Mouse (Mus musculus) intestine, embryonic 16.5 days (tissue): ENCODE data around the gene Gabarapl1. TPM values are rescaled to one million over a fixed set of nuclear protein-coding genes. Genes with fewer than 3 reads are reported as not detected.

Source experiments
- ATAC-seq: fragments of 200-750 bp; cut with Nextera tagmentation; 2 replicates; pipeline ENCODE4 v1.8.0; 2017; ENCODE audit warnings: moderate TSS enrichment, moderate library complexity
- H3K27ac ChIP-seq: fragments of 300-500 bp; sonication (generic); 2 replicates; pipeline ENCODE4 v1.5.1; 2014; ENCODE audit warnings: mild to moderate bottlenecking, low read length
- H3K27me3 ChIP-seq: fragments of 300-500 bp; sonication (generic); replicated peaks from 2 replicates; pipeline ENCODE4 v1.6.1; 2014; ENCODE audit warnings: low read length, control low read depth, mixed read lengths; ENCODE audit not compliant: control insufficient read depth, insufficient read depth
- H3K36me3 ChIP-seq: fragments of 300-500 bp; sonication (generic); 2 replicates; pipeline ENCODE4 v1.6.1; 2014; ENCODE audit warnings: low read length, control low read depth; ENCODE audit not compliant: control insufficient read depth, insufficient read depth
- H3K4me1 ChIP-seq: fragments of 300-500 bp; sonication (generic); 2 replicates; pipeline ENCODE4 v1.6.1; 2014; ENCODE audit warnings: low read length, control low read depth, mixed read lengths; ENCODE audit not compliant: control insufficient read depth, insufficient read depth
- H3K4me2 ChIP-seq: fragments of 300-500 bp; sonication (generic); 2 replicates; pipeline ENCODE4 v1.6.1; 2014; ENCODE audit warnings: low read depth, low read length, control low read depth
- H3K4me3 ChIP-seq: fragments of 300-500 bp; sonication (generic); 2 replicates; pipeline ENCODE4 v1.5.1; 2014; ENCODE audit warnings: mild to moderate bottlenecking, low read length
- H3K9ac ChIP-seq: fragments of 300-500 bp; sonication (generic); 2 replicates; pipeline ENCODE4 v1.6.1; 2014; ENCODE audit warnings: low read depth, low read length
- H3K9me3 ChIP-seq: fragments of 300-500 bp; sonication (generic); 2 replicates; pipeline ENCODE4 v1.6.1; 2016; ENCODE audit warnings: low read length, control low read depth; ENCODE audit not compliant: control insufficient read depth
- WGBS: fragments of 180-500 bp; shearing (Covaris S2); extraction: QIAGEN DNeasy Blood & Tissue Kit; methylation state at CpG from one replicate; pipeline ENCODE4 v1.1.7; 2014; 5-methylcytosine and 5-hydroxymethylcytosine counted together
- polyA plus RNA-seq: library from polyadenylated mRNA; unstranded; fragments of >200 nt; fragmentation: Nextera tagmentation; extraction: Ambion mirVana; gene quantifications from 2 replicates; pipeline ENCODE4 v1.2.1, GENCODE M21; 2015

The Gabarapl1 gene
- polyA plus RNA-seq, 1 experiment from 2014 or later: 37.9 TPM

DNA sequence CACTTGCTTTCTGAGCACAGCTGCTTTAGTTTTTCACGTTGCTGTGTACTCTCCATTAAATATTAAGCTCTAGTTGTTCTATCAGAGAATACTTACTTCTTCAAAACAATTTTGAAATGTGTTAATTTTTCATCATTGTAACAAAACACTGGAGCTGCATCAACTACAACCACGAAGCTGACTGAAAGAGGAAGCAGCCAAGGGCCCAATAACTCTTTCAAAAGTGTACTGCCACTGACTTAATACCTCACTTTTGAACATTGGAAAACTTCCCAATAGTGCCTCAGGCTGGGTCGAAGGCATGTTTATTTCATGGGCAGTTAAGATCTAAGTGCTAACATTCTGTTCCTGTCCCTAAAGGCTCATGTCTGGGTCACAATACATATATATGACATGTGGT lies 15.0 kb downstream of the Gabarapl1 start:
- Histone ChIP-seq H3K9ac (no peak overlapping the region), H3K4me3 (no peak overlapping the region), H3K4me2 (no peak overlapping the region), H3K9me3 (no peaks in the 10 kb centered on the region), H3K27ac (no peak overlapping the region), H3K36me3 (no peaks in the 10 kb centered on the region), H3K27me3 (no peaks in the 10 kb centered on the region), H3K4me1 (no peaks in the 10 kb centered on the region)
- no peak for ATAC-seq
- WGBS: 61% methylated on average over 3 of the region's 3 CpGs

DNA sequence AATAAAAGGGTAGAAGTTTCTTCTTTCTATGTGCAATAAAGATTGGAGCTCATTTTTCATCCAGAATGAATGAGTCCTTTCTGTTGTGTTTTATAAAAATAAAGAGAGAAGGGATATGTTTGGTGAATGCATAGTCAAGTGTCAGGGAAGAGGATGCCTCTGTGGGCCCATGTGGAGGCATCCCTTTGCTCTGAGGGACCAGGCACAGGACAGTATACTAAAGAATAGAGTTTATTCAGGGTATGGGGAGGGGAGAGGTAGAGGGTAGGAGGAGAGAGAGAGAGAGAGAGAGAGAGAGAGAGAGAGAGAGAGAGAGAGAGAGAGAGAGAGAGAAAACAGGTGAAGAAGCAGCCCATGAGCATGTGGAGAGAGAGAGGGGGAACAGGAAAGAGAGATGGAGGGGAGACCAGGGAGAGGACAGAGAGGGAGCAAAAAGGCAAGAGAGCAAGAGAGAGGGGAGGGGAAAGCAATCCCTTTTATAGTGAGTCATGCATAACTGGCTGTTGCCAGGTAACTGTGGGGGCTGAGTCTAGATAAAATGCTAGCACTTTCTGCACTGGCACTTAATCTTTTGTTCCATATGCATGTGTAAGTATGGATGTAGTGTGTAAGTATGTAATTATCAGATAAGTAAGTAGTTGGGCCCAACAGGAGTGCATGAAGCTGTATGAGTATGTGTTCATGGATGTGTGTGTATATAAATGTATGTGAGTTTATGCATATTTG lies 24.5 kb downstream of the Gabarapl1 start:
- no peaks in the 10 kb centered on the region for H3K27me3 ChIP-seq
- H3K36me3 ChIP-seq: no peaks in the 10 kb centered on the region
- no peak overlapping the region for H3K4me2 ChIP-seq
- H3K9ac ChIP-seq: no peak overlapping the region
- H3K9me3 ChIP-seq: no peaks in the 10 kb centered on the region
- H3K4me3 ChIP-seq: no peak overlapping the region
- H3K27ac ChIP-seq: no peak overlapping the region
- H3K4me1 ChIP-seq: no peaks in the 10 kb centered on the region
- peak; percentile 70 for ATAC-seq

DNA sequence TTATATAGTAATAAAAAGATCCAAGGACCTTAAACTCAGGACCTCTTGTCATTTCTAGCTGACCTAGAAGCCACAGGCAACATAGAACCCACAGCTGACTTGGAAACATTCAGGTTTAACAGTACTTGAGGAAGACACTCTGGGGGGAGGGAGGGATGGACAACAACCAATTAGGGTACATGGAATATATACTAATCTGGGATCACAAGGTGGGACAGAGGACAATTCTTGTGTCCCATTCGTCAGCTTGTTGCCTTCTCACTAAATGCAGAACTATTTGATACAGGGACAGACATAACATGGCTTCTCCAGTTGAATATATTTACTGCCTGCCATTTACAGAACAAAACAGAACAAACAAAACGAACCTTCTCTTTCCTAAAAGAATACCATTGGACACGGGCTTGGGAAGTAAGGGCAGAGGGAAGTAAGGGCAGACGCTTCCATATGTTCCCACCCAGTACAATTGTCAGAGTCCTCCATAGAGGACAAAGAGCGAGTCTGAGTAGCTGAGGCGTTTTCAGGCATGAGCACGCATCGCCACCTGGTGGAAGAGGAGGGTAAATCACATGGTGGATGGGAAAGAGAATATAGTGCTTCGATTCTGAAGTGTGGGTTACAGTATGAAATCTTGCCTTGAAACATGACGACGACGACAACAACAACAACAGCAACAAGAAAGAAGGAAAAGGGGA lies 26.1 kb downstream of the Gabarapl1 start:
- Histone ChIP-seq H3K4me1 (no peaks in the 10 kb centered on the region), H3K9me3 (no peaks in the 10 kb centered on the region), H3K27me3 (no peaks in the 10 kb centered on the region), H3K36me3 (no peaks in the 10 kb centered on the region), H3K9ac (no peak overlapping the region), H3K4me3 (no peak overlapping the region), H3K27ac (no peak overlapping the region), H3K4me2 (no peak overlapping the region)
- ATAC-seq: peak; percentile 92
- WGBS: 16% methylated on average over 12 of the region's 12 CpGs

DNA sequence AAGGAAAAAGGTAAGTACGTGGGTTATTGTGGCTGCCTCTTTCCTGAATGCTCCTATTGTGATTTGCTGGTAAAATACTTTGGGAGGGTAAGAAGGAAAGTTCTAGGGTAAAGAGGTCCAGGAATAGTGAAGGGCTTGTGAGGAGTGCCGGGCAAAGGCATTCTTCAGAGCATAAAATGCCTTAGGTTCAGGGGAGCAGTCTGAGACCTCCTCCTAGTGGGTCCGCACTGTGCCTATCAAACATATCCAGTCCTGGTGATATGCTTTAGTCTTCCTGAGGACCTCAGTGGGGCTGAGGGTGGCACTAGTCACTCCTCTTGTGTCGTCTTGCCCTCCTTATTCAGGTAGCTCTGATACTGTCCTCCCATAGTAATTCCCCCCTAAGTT lies 26.7 kb downstream of the Gabarapl1 start:
- H3K4me3 ChIP-seq: no peak overlapping the region
- WGBS: 55% methylated on average over 4 of the region's 4 CpGs
- H3K9me3 ChIP-seq: no peaks in the 10 kb centered on the region

DNA sequence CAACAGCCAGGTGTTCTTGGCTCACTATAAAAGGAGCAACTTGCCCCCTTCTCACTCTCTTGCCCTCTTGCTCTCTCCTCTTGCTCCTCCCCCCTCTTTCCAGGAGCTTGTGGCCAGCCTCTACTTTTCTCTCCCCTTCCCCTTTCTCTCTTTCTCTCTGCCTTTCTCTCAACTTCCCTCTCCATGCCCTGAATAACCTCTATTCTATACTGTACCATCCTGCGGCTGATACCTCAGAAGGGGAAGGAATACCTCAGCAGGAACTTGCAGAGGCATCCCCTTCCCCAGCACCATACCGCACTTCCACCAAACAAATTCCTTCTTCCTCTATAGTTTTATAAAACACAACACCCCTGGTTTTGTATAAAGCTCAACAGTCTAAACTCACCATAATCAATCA lies 32.3 kb downstream of the Gabarapl1 start:
- WGBS: 66% methylated on average over 2 of the region's 2 CpGs
- Histone ChIP-seq H3K27me3 (no peaks in the 10 kb centered on the region), H3K4me1 (no peaks in the 10 kb centered on the region), H3K9ac (no peak overlapping the region), H3K4me3 (no peak overlapping the region), H3K27ac (no peak overlapping the region), H3K9me3 (no peaks in the 10 kb centered on the region), H3K36me3 (no peaks in the 10 kb centered on the region), H3K4me2 (no peak overlapping the region)
- no peak for ATAC-seq

More for the DNA sequence above, 26.7 kb downstream of the Gabarapl1 start:
- Histone ChIP-seq H3K27ac (no peak overlapping the region), H3K9ac (no peak overlapping the region), H3K27me3 (no peaks in the 10 kb centered on the region), H3K4me1 (no peaks in the 10 kb centered on the region), H3K36me3 (no peaks in the 10 kb centered on the region), H3K4me2 (no peak overlapping the region)
- no peak for ATAC-seq

DNA sequence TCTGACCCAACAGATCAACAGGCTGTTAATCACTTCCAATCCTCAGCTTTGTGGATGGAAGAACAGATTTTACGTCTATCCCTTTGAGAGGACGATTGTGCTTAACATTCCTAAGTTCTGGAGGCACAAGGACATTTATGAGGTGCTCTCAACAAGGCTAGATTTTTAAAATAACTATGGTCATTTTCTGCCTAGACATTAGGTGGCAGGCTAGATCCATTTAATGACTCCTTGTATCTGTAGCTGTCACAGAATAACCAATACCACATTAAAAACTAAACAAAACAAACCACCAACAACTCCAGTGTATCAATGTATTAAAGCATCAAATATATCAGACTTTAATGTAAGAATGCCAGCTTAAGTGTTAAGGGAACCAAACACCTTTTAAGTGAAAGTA lies 42.4 kb downstream of the Gabarapl1 start:
- no peaks in the 10 kb centered on the region for H3K36me3 ChIP-seq
- no peak overlapping the region for H3K4me3 ChIP-seq
- ATAC-seq: no peak
- H3K27me3 ChIP-seq: no peaks in the 10 kb centered on the region
- no peak overlapping the region for H3K4me2 ChIP-seq
- H3K4me1 ChIP-seq: no peaks in the 10 kb centered on the region
- no peak overlapping the region for H3K27ac ChIP-seq
- WGBS: 12% methylated on average over 2 of the region's 2 CpGs
- no peaks in the 10 kb centered on the region for H3K9me3 ChIP-seq
- no peak overlapping the region for H3K9ac ChIP-seq

GRCm38 (mm10) chr6:129577605-129578004 lies 44.6 kb downstream of the Gabarapl1 start, which contains the start of gene Klre1:
TSS of gene Klre1 (plus strand) at chr6:129577905.
- Histone ChIP-seq H3K4me2 (no peak within 1 kb of the TSS), H3K9ac (no peak within 1 kb of the TSS), H3K27me3 (0 out of 2 replicates have a peak, but pooled peaks cover 2% of the 10 kb centered on the region), H3K9me3 (no peaks in the 10 kb centered on the region), H3K4me1 (no peaks in the 10 kb centered on the region), H3K4me3 (no peak within 1 kb of the TSS), H3K27ac (no peak within 1 kb of the TSS), H3K36me3 (no peaks in the 10 kb centered on the region)
- WGBS: 94% methylated on average over 8 of the region's 8 CpGs
- ATAC-seq: no peak

DNA sequence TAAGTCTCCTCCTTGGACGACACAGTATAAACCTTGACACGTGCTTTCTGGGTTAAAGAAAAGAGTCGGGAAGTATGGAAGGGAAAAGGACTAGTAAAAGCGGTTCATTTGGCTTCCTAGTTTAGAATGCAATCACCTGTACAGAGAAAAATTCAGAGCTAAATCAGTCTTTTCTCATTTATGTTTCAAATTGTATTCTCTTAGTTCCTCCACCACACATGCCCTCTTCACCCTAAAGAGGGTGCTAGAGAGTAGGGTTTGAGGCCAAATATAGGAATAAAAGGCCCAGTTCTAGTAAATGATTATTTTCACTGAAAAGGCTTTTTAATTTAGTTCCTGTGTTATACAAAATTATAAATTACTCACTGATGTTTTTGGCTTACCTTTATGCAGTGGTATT lies 48.3 kb downstream of the Gabarapl1 start:
- Histone ChIP-seq H3K9me3 (no peaks in the 10 kb centered on the region), H3K27me3 (0 out of 2 replicates have a peak, but pooled peaks cover 2% of the 10 kb centered on the region), H3K27ac (no peak overlapping the region), H3K4me3 (no peak overlapping the region), H3K9ac (no peak overlapping the region), H3K36me3 (no peaks in the 10 kb centered on the region), H3K4me1 (no peaks in the 10 kb centered on the region), H3K4me2 (no peak overlapping the region)
- ATAC-seq: no peak
- 63% methylated on average over 4 of the region's 4 CpGs for WGBS

DNA sequence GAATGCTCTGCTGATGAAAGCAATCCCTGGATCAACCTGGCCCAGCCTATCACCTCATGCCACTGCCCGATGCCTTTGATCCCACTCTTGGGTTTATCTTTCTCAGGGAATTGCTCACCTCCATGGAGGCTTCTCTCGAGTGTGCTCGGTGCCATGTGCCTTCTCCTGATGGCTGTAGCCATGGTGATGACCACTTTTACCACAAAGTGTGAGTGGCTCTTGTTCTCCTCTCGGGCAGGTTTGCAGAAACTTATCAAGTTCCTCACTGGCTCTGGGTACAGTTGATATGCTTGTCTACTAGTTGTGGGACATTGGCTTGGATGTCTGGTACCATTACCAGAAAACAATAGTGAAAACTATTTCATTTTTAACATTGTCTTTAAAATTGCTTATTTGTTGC lies 48.9 kb downstream of the Gabarapl1 start:
- Histone ChIP-seq H3K4me2 (no peak overlapping the region), H3K4me1 (no peaks in the 10 kb centered on the region), H3K27me3 (0 out of 2 replicates have a peak, but pooled peaks cover 2% of the 10 kb centered on the region), H3K9ac (no peak overlapping the region), H3K9me3 (no peaks in the 10 kb centered on the region), H3K4me3 (no peak overlapping the region), H3K27ac (no peak overlapping the region), H3K36me3 (no peaks in the 10 kb centered on the region)
- no peak for ATAC-seq
- WGBS: 70% methylated on average over 4 of the region's 4 CpGs
